Mouse (Mus musculus): ENCODE measurements around the gene Prpf4.
A peak's percentile ranks its signal among the peaks of the same experiment; 100 is the strongest.

The Prpf4 gene

DNA sequence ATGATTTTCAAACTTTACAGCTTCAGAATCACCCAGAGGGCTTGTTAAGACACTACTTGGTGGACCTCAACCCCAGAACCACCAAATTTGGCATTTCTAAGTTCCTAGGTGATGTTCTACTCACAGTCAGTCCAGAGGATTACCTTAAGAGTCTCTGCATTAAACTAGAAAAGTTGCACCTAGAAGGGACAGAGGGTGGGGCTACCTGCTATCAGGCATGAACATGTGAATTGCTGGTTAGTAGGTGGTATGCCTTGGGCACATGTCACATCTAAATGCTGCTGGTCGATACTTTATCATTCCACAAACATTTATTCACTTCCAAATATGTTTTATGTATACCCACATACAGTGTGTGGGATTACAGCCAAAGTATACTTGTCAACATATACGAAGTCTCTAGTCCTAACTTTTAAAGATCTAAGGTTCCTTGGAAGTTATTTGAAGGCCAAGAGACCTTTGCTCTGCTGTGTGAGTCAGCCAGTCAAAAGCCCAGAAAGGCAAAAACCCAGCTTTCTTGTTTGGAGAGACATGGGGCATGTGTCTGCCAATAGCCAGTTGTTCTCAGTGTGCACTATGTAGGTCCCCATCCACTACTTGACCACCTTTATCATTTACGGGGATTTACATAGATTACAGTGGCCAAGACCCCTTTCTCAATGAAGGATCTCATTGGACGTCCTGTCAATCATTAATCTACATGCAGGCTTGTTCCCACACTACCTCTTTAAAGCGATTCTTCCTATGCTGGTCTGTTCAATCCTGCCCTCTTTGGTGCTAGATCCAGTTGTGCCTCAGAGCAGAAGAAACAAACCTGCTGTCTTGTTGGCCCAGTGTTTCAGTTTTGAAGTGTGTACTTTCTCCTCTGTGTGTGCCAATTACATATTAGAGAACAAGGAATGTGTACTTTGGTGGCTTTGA lies 18.7 kb upstream of the Prpf4 start:
- DNase-seq (ENCODE audit: extremely low read depth, low read depth, low spot score): no peak

DNA sequence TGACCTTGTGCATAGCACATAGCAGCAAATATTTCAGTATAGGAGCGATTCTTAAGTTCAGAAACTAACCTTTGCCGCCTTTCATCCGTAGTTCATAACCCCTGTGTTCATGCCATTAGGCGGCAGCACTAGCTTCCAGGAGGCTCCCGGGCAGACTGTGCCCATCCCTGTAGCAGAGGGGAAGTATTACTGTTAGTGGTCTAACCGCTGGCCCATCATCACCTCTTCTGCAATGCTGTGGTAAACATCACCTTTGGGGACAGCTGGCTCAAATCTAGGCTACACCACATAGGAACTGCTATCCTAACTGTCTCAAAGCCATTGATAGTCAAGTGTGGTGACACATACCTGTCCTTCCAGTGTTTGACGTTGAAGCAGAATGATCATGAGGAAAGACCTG lies 16.7 kb upstream of the Prpf4 start:
- DNase-seq (ENCODE audit: extremely low read depth, low read depth, low spot score): no peak

DNA sequence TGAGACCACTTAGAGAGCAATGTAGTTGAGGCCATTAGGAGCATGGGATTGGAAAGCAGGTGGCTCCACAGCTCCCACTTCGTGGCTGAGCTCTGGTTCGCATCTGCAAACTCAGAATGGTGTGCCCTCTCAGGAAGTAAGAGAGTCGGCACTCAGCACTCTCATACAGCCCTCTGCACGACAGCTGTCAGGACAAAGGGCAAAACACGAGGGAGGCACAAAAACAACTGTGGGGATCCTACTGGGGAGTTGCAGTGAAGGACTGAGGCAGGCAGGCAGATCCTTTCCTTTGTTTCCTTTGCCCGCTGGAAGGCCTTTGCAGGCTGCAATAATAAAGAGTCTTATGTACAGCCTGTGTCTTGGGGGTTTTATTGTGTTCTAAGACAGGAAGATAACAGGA lies 15.1 kb upstream of the Prpf4 start:
- no peak for DNase-seq (ENCODE audit: extremely low read depth, low read depth, low spot score)

DNA sequence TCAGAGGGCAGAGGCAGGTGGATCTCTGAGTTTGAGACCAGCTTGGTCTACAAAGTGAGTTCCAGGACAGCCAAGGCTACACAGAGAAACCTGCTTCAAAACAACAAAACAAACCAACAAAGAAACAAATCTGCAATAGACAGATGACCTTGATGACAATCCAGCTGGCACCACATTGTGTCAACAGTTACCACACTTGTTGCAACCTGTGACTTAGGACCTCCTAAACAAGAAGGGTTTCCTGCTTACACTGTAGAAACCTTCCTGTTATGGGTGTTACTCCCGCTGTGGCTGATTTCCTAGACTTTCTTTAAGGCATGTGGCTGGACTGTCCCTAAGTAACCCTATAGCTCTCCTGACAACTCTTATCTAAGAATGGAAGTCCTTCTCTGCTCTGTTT lies 12.8 kb upstream of the Prpf4 start:
- no peak for DNase-seq (ENCODE audit: extremely low read depth, low read depth, low spot score)

DNA sequence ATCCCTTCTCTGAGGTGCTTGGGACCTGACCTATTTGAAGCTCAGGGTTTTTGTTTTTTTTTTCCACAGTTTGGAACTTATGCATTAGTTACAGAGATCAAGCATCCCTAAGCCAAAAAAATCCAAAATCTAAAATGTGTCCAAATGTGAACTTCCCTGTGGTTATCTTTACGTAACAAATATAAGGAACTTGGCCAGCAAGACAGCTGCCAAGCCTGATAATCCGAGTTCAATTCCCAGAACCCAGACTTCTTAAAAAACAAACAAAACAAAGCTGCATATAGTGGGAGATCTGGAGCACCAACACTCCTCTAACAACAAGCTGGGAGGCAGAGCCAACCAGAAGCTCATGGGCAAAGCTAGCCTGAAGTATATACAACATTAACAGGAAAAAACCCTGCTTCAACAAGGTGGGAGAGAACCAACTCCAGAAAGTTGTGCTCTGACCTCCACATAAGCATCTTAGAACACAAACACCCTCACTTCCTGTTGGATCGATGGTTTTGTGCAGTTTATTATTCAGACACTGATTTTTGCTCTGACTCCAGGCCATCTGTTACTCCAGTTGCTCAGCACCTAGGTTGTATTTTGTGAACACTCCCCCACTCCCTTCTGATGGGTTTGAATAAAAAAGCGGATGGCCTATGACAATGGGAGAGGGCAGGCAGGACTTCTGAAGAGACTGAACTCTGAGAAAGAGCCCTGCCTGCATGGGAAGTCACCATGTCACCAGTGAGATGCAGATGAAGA lies 10.8 kb upstream of the Prpf4 start:
- no peak for DNase-seq (ENCODE audit: extremely low read depth, low read depth, low spot score)

DNA sequence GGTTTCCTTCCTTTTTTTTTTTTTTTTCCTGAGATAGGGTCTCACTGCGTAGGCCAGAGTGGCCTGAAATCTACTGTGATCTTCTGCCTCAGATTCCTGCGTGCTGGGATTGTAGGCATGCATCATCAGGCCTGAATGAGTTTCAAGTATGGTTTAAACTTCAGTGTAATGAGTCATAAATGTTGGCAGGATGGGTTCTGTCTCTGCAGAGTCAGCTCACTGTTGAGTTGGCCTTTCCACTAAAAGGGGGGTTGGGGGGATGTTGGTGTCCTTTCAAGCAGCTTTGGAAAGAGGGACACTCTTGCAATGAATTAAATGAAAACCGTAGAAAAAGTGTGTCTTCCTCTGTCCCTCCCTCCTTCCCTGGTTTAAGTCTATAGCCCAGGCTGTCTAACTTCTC lies 9.6 kb upstream of the Prpf4 start:
- DNase-seq (ENCODE audit: extremely low read depth, low read depth, low spot score): no peak

DNA sequence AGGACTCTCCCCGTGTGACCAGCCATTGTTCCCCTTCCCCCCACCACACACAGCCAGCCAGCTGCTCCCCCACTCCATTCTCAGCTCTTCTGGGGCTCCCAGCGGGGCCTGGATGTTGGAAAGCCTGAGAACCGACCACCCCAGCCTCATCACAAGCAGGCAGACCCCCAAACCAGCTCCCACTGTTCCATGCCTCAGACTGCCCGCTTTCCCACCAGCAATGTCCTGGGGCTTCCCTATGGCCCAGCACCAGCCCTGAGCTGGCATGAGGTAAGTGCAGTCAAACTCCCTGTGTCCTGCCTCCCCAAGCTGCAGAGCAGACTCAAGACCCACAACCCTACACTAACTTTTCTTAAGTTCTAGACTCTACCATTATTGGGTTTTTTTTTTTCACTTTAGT lies 2.5 kb upstream of the Prpf4 start:
- DNase-seq (ENCODE audit: extremely low read depth, low read depth, low spot score): no peak

DNA sequence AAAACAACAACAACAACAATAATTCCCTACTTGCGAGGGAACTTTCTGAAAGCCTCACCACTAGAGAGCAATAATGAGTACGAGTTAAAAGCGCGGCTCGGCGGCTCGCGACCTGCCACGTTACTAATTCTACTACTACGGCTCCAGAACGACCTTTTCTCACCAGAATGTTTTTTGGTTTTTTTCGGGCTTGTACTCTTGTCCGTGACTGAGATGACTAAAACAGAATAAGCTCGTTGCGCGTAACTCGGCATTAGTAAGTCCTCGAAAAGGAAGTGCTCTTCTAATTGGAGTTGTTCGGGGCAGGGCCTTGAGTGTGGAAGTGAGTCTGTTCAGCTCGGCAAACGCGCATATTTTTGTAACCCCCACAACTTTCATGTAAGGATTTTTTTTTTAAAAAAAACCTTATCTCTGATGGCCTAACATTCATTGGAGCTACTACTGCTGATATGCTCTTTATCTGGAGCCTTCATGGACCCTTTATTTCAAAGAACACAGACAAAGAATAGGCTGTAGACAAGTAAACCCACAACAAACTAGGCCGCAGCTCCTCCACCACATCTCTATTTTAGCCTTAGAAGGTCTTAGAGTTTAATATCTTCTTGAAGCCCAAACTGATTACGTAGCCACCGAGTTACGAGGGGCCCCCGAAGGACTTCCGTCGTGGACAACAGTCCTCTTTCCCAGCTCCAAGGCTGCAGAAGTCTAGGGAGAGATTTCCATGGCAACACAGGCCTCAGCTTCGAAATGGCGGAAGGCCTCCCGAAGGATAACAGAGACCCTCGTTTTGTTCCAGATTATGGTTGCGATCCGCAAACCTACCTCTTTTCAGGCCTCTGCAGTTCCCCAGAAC lies 641 bp upstream of the Prpf4 start:
- DNase-seq (ENCODE audit: extremely low read depth, low read depth, low spot score): no peak

DNA sequence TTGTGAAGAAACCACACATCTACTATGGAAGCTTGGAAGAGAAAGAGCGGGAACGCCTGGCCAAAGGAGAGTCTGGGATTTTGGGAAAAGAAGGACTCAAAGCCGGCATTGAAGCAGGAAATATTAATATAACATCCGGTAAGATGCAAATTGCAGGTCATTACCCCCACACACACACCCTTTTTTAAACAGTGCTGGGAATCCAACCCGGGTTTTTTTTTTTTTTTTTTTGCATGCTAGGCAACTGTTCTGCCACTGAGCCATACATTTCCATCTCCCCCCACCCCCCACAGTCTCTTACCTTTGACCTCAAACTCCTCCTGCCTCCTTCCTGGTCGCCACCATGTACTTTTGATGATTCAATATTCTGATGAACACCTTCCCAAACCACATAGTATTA lies 1.0 kb downstream of the Prpf4 start:
- DNase-seq (ENCODE audit: extremely low read depth, low read depth, low spot score): no peak

DNA sequence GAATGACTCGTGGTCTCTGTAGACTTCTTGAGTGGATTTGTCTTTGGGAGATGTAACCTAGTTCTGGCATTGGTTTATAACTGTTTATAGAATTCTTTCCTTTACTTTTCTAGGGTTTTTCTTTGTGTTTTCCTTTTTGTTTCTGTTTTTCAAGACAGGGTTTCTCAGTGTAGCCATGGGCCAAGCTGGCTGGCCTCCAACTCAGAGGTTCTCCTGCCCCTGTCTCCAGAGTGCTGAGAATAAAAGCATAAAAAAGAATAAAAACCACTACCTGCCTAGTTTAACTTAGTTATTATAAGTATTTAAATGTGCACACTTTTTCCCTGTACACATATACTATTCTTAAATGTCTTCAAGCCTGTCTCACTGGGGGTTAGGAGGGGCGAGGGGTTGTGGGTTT lies 1.7 kb downstream of the Prpf4 start:
- no peak for DNase-seq (ENCODE audit: extremely low read depth, low read depth, low spot score)

DNA sequence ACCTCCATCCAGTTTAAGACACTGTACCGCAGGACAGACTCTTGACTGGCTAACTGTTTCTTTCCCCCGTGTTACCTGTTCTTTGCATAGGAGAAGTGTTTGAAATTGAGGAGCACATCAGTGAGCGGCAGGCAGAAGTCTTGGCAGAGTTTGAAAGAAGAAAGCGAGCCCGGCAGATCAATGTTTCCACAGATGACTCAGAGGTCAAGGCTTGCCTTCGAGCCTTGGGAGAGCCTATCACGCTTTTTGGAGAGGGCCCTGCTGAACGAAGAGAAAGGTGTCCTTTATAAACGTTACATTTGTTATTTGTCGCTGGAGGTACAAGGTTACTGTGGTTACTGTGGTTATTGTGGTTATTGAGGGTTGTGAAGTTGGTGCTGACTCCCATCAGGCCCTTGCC lies 3.0 kb downstream of the Prpf4 start:
- no peak for DNase-seq (ENCODE audit: extremely low read depth, low read depth, low spot score)

DNA sequence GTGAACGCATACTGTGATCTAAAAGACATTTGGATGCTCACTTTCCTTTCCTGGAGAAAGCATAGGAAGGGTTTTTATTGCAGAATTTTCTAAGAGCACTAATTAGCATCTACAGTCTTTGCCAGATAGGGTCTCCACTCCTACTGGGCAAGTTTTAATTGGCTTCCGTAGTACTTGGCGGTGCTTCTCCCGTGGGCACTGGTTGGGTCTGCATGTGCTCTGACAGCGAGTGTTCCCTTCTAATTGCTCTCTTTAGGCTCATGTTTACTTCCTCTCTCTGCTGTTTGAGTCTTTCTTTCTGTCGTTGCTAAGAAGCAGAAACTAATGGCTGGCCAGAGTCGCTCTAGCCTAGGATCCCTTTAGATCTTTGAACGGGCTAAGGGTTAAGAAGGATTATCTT lies 9.9 kb downstream of the Prpf4 start:
- DNase-seq (ENCODE audit: extremely low read depth, low read depth, low spot score): no peak

DNA sequence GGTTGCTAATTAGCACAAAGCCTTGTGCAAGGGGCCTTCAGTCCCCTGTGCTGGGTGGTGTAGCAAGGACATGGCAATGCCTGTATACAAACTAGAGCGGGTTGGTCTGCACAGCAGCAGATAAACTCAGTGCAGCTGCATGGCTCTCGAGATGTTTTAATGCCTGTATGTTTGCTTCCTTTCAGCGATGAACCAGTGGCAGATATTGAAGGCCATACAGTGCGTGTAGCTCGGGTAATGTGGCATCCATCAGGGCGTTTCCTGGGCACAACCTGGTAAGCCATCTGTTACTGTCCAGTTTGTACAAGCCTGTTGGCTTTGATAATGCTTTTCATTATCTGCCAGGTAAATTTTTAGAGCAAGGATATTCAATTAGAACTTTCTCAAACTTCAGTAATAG lies 10.5 kb downstream of the Prpf4 start:
- no peak for DNase-seq (ENCODE audit: extremely low read depth, low read depth, low spot score)

DNA sequence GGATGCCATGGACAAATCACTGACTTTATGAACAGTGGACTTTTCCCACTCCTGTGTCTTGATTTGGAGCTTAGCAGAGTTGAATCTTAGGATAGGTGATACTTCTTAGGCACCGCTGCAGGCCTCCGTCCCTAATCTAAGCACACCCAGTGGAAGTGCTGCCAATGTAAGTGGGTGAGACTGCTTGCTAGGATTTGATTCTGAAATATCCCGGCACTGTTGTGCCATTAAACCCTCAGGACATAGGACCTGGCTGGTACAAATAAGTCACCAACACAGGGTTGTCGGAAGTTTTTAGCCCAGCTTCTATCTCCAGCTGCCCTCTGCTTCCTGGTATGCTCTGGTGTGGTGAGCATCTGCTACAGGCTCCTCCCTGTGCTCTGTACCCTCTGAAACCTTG lies 17.3 kb downstream of the Prpf4 start:
- peak; percentile 94 for DNase-seq (ENCODE audit: extremely low read depth, low read depth, low spot score)

DNA sequence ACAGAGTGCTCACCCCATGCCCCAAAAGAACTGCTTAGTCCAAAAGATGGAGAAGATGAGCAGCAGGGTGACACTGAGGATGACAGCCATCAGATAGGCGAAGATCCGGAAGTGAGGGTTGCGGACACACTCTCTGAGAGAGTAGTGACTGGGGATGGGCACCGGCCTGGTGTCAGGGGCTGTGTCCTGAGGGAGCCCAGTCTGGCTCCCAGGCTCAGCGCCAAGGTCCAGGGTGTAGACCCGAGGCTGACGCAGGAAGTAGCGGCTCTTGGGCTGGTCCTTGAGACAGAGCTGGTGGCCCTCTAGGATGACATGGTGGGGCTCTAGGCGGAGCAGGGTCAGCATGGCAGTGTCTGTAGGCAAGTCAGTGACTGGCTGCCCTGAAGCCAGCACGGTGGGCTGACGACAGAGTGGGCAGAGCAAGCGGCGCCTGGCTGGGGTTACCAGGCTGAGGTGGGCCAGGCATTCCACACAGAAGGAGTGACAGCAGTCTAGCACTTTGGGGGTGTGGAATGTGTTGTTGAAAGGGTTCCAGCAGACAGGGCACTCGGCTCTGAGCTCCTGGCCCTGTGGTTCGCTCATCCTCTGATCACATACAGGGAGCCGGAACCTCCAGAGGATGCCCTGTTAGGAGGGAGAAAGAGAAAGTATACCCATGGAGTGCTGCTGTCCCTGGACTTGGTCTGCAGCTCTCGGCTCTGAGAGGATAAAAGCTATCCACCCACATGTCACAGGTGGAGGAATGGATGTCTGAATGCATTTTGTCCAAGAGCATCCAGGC lies 19.6 kb downstream of the Prpf4 start:
- no peak for DNase-seq (ENCODE audit: extremely low read depth, low read depth, low spot score)

DNA sequence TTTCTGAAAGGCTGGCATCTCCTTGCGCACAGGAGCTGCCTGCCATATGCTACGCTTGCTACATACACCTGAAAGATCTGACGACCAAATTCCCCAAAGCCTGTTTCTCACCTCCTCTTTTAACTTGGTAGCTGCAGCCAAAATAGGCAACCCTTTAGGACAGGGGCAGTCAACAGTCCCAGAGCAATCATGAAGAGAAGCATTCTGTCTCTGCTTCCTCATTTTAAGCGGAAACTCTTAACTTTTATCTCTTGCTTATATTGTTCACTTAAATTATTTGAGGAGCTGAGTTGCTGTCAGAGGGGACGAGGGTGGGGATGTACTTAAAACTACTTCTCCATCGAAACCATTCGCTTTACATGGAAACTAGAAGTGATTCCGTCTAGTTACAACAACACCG lies 21.0 kb downstream of the Prpf4 start:
- DNase-seq (ENCODE audit: extremely low read depth, low read depth, low spot score): no peak

DNA sequence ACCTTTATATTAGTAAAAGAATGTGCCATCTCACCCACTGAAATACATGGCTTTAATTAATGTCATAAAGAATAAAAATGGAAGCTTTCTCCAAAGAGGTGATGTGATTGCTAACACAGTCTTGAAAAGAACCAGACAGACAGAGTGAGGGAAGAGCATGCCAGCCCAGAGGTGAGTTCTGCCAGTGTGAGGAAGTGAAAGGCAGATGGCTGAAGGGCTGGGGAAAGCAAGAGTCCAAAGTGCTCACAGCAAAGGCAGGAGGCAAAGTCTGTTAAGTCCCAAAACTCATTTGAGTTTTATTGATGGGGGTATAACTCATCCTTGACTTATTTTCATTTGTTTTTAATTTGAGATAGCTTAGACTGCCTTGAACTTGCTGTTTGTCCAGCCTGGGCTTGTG lies 22.1 kb downstream of the Prpf4 start:
- no peak for DNase-seq (ENCODE audit: extremely low read depth, low read depth, low spot score)

DNA sequence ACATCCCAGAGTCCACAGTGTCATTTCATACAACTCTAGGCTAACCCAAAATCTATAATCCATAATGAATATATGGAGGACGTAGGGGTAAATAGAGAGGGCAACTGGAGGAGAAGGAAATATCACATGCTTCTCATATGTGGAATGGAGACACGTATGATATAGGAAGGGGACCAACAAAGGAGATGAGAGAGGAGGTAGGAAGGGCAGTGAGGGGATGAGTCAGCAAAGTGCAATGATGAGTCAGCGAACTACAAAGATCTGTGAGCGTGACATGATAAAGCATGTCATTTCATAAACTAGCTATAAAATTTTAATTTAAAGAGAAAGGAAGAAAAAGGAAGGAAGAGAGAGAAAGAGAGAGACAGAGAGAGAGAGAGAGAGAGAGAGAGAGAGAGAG lies 22.9 kb downstream of the Prpf4 start:
- no peak for DNase-seq (ENCODE audit: extremely low read depth, low read depth, low spot score)

DNA sequence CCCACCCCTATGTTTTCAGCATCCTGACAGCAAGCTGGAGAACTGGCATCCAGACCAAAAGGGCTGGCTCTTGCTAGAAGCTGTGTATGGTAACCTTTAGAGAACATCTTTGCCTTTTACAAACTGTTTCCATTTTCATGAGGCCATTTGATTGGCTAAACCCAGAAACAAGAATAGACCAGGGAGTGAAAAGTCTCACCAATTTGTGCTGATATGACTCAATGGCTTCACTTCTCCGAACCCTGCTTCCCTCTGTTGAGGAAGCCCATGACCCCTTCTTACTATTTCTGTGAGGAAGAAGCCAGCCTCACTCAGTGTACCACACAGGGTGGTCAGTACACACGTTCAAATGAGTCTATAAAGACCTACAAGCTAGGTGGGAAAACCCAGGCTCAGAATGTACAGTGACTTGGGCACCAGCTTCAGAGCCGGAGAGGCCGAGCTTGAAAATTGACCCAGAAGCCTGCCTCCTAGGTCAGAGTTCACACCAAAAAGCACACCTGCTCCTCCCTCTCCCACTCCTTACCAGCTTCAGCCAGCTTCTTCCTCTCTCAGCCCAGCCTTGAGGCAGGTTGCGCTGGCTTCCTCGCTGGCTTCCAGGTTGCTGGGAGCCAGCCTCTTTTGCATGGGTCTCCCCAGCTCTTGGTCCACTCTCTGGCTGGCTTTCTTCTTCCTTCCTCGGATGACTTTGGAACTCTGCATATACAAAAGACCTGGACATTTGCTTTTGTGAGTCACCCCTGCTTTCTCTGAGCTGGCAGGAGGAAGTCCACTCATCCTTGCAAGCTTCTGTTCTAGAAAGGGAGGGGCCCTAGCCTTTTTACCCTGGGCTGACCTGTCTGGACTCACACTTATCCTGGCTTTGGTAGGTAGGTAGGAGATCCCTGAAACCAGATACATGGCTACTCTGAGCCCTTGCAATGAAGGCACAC lies 25.6 kb downstream of the Prpf4 start:
- no peak for DNase-seq (ENCODE audit: extremely low read depth, low read depth, low spot score)

DNA sequence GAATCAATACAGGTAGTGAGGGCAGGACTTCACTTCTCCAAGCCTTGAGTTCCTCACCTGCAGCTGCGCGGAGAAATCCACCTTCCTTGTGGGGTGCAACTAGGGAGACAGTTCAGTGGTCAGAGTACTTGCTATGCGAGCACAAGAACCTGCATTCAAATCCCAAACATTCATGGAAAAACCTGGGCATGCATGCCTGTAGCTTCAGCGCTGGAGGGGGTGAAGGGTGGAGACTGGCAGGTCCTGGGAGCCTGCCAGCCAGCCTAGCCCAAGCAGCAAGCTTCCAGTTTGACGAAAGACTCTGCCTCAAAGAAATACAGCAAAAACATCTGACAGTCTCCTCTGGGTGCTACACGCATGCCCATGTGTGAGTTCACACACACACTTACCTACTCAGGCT lies 26.5 kb downstream of the Prpf4 start, which contains the start of gene Rnf183:
Rnf183 (minus strand) TSS at position 172 of the 400 bp plus-strand sequence.
- no peak for DNase-seq (ENCODE audit: extremely low read depth, low read depth, low spot score)

Data from fat pad, adult 2 months (tissue).